Mouse (Mus musculus) forebrain, postnatal 0 days (tissue): ENCODE results near the gene Mok. TPM values are rescaled to one million over a fixed set of nuclear protein-coding genes. Genes with fewer than 3 reads are reported as not detected.

Experiments used
- ATAC-seq: fragments of 200-750 bp; cut with Nextera tagmentation; 2 replicates; pipeline ENCODE4 v1.8.0; 2017; ENCODE audit warnings: mild to moderate bottlenecking, moderate library complexity
- DNase-seq: peaks from one replicate; pipeline ENCODE4 v3.0.0-alpha.2; 2015
- H3K27ac ChIP-seq: fragments of 300-500 bp; sonication (generic); 2 replicates; pipeline ENCODE4 v1.5.1; 2014; ENCODE audit warnings: low read depth, mild to moderate bottlenecking, antibody characterized with exemption, low read length, moderate library complexity, mixed read lengths
- H3K27me3 ChIP-seq: fragments of 300-500 bp; sonication (generic); 2 replicates; pipeline ENCODE4 v1.6.1; 2014; ENCODE audit warnings: mild to moderate bottlenecking, low read length, mixed read lengths; ENCODE audit not compliant: insufficient read depth
- H3K36me3 ChIP-seq: fragments of 300-500 bp; sonication (generic); 2 replicates; pipeline ENCODE4 v1.6.1; 2014; ENCODE audit warnings: mild to moderate bottlenecking, moderate library complexity; ENCODE audit not compliant: insufficient read depth
- H3K4me1 ChIP-seq: fragments of 300-500 bp; sonication (generic); 2 replicates; pipeline ENCODE4 v1.6.1; 2014; ENCODE audit warnings: antibody characterized with exemption; ENCODE audit not compliant: insufficient read depth
- H3K4me2 ChIP-seq: fragments of 300-500 bp; sonication (generic); 2 replicates; pipeline ENCODE4 v1.6.1; 2014; ENCODE audit warnings: low read depth, mild to moderate bottlenecking, moderate library complexity
- H3K4me3 ChIP-seq: fragments of 300-500 bp; sonication (generic); 2 replicates; pipeline ENCODE4 v1.5.1; 2014; ENCODE audit warnings: low read depth, low read length, mixed read lengths
- H3K9ac ChIP-seq: fragments of 300-500 bp; sonication (generic); 2 replicates; pipeline ENCODE4 v1.6.1; 2014; ENCODE audit warnings: mild to moderate bottlenecking
- H3K9me3 ChIP-seq: fragments of 300-500 bp; sonication (generic); 2 replicates; pipeline ENCODE4 v1.6.1; 2016; ENCODE audit warnings: low read length
- CTCF ChIP-seq: sonication (generic); IDR thresholded peaks from 2 replicates; pipeline ENCODE4 v1.5.1; 2016; ENCODE audit warnings: antibody characterized with exemption, control low read depth, low read depth
- WGBS: fragments of 180-500 bp; shearing (Covaris S2); extraction: QIAGEN DNeasy Blood & Tissue Kit; methylation state at CpG from one replicate; pipeline ENCODE4 v1.1.7; 2014; 5-methylcytosine and 5-hydroxymethylcytosine counted together
- polyA plus RNA-seq: library from polyadenylated mRNA; unstranded; fragments of >200 nt; fragmentation: Nextera tagmentation; extraction: Ambion mirVana; gene quantifications from 2 replicates; pipeline ENCODE4 v1.2.1, GENCODE M21; 2015
- total RNA-seq: library from RNA; depleted of rRNA; stranded (reverse); fragments of >200 nt; gene quantifications from 2 replicates; pipeline ENCODE4 v1.2.3, GENCODE M21; 2014

Mok gene
- total and polyA plus RNA-seq, 2 experiments from 2014 or later, result 20.5 to 20.6 TPM

DNA sequence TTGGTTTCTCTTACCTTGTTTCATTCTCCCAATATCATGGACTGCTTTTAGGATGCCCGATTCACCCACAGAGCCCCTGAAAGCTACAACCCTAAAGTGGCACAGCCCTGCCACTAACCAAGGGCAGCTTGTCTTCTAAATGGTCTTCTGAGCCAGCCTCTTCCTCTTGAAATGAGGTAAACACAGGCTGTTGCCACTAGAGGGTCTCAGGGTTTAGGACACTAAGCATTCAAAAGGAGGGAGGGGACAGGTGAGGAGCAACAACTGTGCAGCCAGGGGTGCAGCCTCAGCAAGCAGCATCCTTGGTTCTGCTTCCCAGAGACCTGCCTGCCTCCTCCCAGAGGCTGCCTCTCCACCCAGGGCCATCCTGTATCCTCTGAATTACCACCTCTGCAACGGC lies 19.0 kb downstream of the Mok start:
- no peak for DNase-seq
- TF ChIP-seq CTCF, result peak; percentile 16; the same call in 1 of the 2 replicates
- no peaks in the 10 kb centered on the region for H3K9me3 ChIP-seq
- H3K4me3 ChIP-seq, result no peak overlapping the region
- H3K27ac ChIP-seq, result no peak overlapping the region
- no peaks in the 10 kb centered on the region for H3K27me3 ChIP-seq
- peaks cover 2% of the 10 kb centered on the region; the same call in 1 of the 2 replicates for H3K36me3 ChIP-seq
- no peak for ATAC-seq
- H3K4me2 ChIP-seq, result no peak overlapping the region
- 94% methylated on average over 2 of the region's 2 CpGs for whole genome bisulfite sequencing
- no peak overlapping the region for H3K9ac ChIP-seq
- no peaks in the 10 kb centered on the region for H3K4me1 ChIP-seq

DNA sequence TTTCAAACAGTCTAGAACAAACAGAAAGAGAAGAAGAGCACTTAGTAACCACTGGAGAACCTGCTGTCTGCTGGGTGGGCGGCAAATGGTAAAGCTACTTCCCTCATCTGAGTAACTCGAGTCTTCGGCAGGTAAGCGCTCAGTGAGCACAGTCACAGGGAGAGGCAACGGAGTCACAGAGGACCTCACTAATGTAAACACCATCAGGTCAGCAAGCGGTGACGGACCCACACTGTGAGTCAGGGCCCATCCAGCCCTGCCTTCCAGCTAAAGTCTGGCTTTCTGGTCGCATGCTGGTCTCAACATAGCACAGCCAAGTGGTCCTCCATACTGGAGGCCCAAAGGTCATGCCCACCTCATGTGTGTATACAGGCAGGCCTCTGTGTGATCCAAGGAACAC lies 21.4 kb downstream of the Mok start:
- no peaks in the 10 kb centered on the region for H3K27me3 ChIP-seq
- TF ChIP-seq CTCF, result no peak
- H3K4me1 ChIP-seq, result no peaks in the 10 kb centered on the region
- DNase-seq (no peak), ATAC-seq (no peak)
- peaks cover 2% of the 10 kb centered on the region; the same call in 1 of the 2 replicates for H3K36me3 ChIP-seq
- H3K27ac ChIP-seq, result no peak overlapping the region
- 86% methylated on average over 8 of the region's 8 CpGs for WGBS
- no peak overlapping the region for H3K4me3 ChIP-seq
- H3K9me3 ChIP-seq, result no peaks in the 10 kb centered on the region
- no peak overlapping the region for H3K4me2 ChIP-seq
- H3K9ac ChIP-seq, result no peak overlapping the region

DNA sequence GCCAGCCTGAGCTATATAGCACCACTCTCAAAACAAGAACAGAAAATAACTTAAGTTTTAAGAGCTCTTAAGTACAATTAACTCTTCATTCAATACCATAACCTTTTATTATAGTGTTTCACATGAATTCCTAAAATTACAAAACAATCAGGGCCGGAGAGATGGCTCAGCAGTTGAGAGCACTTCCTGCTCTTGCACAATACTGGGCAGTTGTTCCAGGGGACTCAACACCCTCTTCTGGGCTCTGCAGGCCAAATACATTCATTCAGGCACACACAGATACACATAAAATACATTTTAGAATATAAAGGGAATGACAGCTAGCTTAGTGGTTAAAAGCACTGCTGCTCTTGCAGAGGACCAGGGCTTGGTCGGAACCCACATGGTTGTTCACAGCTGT lies 23.9 kb downstream of the Mok start:
- no peak overlapping the region for H3K4me2 ChIP-seq
- H3K36me3 ChIP-seq, result peaks cover 12% of the 10 kb centered on the region; the same call in 1 of the 2 replicates
- WGBS, result 97% methylated on average over 2 of the region's 2 CpGs
- no peak for ATAC-seq
- no peak overlapping the region for H3K4me3 ChIP-seq
- TF ChIP-seq CTCF, result no peak
- no peak for DNase-seq
- no peak overlapping the region for H3K9ac ChIP-seq
- no peaks in the 10 kb centered on the region for H3K4me1 ChIP-seq
- no peak overlapping the region for H3K27ac ChIP-seq
- H3K27me3 ChIP-seq, result no peaks in the 10 kb centered on the region
- H3K9me3 ChIP-seq, result no peaks in the 10 kb centered on the region

DNA sequence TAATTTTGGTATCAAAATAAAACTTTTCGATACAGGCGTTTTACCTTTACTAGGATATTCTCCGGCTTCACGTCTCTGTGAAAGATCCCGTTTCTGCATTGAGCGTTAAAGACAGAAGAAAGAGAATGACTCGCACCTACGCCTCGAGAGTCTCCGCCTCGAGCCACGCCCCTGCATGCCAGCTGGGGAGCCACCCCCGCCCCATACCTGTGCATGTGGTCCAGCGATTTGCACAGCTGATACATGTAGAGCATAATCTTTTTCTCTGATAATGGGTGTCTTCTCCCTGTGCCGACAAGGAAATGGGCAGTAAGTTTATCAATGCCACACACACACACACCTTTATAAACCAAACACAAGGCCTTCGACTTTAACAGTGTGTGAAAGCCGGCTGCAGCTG lies 25.8 kb downstream of the Mok start:
- Histone ChIP-seq H3K9me3 (no peaks in the 10 kb centered on the region), H3K4me3 (no peak overlapping the region), H3K27me3 (no peaks in the 10 kb centered on the region), H3K36me3 (peaks cover 11% of the 10 kb centered on the region; the same call in 1 of the 2 replicates), H3K4me2 (no peak overlapping the region), H3K27ac (no peak overlapping the region), H3K4me1 (no peaks in the 10 kb centered on the region), H3K9ac (no peak overlapping the region)
- no peak for ATAC-seq
- WGBS, result 79% methylated on average over 17 of the region's 17 CpGs
- no peak for DNase-seq
- TF ChIP-seq CTCF, result no peak

DNA sequence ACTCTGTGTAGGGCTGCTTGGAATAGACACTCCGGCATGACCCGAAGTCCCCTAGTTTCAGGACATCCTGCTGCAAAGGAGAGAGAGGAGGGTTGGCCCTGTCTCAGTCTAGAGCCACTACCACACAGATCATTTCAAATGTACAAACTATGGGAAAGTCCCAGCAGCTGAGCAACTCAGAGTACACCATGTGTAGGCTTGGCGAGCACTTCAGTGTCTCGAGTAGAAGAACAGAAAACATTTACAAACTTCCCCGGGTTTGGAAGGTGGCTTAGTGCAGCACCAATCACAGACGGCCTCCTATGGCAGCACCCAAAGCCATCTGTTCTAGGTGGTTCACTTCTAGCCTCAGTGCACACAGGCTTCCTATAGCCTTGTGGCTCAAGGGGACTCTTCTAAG lies 27.1 kb downstream of the Mok start:
- DNase-seq (no peak), ATAC-seq (no peak)
- peaks cover 10% of the 10 kb centered on the region; the same call in 1 of the 2 replicates for H3K36me3 ChIP-seq
- 88% methylated on average over 6 of the region's 6 CpGs for WGBS
- no peak overlapping the region for H3K9ac ChIP-seq
- no peak overlapping the region for H3K4me2 ChIP-seq
- no peak overlapping the region for H3K27ac ChIP-seq
- no peaks in the 10 kb centered on the region for H3K9me3 ChIP-seq
- H3K4me3 ChIP-seq, result no peak overlapping the region
- TF ChIP-seq CTCF, result no peak
- H3K4me1 ChIP-seq, result no peaks in the 10 kb centered on the region
- no peaks in the 10 kb centered on the region for H3K27me3 ChIP-seq

DNA sequence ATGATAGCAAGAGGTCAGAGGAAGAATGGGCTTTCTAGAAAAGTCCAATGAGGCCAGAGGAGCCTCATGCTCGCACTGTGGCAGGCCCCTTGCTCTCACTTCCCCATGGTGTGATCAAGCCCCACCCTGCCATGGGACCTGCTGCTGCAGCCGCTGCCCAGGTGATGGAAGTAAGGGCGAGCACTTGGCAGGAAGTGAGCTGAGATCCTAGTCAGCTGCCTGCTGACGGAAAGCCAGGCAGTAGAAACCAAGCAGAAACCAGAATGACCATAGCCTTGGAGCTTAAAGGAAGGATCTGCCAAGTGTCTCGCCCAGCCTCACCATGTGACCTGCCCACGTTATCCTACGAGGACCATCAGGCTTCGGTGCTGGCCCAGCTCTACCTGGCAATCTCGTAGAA lies 27.6 kb downstream of the Mok start:
- no peak for TF ChIP-seq CTCF
- Histone ChIP-seq H3K4me3 (no peak overlapping the region), H3K4me1 (no peaks in the 10 kb centered on the region), H3K27ac (no peak overlapping the region), H3K4me2 (no peak overlapping the region), H3K9me3 (no peaks in the 10 kb centered on the region), H3K27me3 (no peaks in the 10 kb centered on the region), H3K36me3 (peaks cover 11% of the 10 kb centered on the region; the same call in 1 of the 2 replicates), H3K9ac (no peak overlapping the region)
- no peak for ATAC-seq
- DNase-seq, result no peak
- 96% methylated on average over 9 of the region's 9 CpGs for WGBS

DNA sequence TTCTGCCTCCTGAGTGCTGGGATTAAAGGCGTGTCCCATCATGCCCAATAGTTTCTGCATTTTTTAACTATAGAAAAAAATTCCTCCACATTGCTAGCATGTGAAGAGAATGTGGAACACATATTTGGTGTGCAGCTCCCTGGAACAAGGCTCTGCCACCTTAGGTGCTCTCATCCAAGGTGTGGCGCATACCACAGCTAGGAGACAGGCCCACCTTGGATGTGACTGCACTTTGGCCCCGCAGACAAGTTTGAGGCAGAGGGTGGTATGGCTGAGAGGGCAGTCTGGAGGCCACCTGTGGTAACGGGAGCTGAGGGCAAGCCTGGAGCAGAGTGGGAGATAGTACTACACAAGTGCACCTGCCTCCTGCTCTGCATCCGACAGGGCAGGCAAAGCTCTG lies 31.9 kb downstream of the Mok start:
- H3K4me3 ChIP-seq, result no peak overlapping the region
- peaks cover 22% of the 10 kb centered on the region for H3K36me3 ChIP-seq
- DNase-seq, result no peak
- 80% methylated on average over 5 of the region's 5 CpGs for WGBS
- H3K27me3 ChIP-seq, result no peaks in the 10 kb centered on the region
- TF ChIP-seq CTCF, result no peak
- no peak for ATAC-seq
- no peaks in the 10 kb centered on the region for H3K9me3 ChIP-seq
- no peak overlapping the region for H3K27ac ChIP-seq
- no peak overlapping the region for H3K4me2 ChIP-seq
- H3K9ac ChIP-seq, result no peak overlapping the region
- H3K4me1 ChIP-seq, result no peaks in the 10 kb centered on the region

DNA sequence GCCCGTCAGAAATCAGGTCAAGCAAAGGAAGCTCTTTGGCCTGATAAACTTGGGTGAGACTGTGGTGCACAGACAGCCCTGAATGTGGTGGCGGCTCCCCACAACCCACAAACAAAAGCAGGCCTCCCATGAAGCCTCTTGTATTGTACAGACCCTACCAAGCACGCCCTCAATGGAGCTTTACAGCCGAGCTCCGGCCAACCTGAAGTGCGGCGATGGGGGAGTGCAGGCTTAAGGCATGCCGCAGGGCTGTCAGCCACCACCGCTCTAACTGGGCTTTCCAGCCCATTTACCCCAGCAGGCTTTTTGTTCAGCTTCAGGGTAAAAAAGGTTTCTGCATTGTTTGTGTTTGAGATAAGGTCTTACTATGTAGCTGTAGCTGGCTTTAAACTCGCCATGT lies 32.3 kb downstream of the Mok start:
- H3K27ac ChIP-seq, result no peak overlapping the region
- no peaks in the 10 kb centered on the region for H3K4me1 ChIP-seq
- 21% methylated on average over 10 of the region's 10 CpGs for WGBS
- H3K9ac ChIP-seq, result no peak overlapping the region
- TF ChIP-seq CTCF, result no peak
- H3K4me2 ChIP-seq, result no peak overlapping the region
- no peaks in the 10 kb centered on the region for H3K27me3 ChIP-seq
- H3K36me3 ChIP-seq, result peaks cover 19% of the 10 kb centered on the region
- no peak overlapping the region for H3K4me3 ChIP-seq
- ATAC-seq, result no peak
- no peak for DNase-seq
- no peaks in the 10 kb centered on the region for H3K9me3 ChIP-seq
